Mouse (Mus musculus): Measurements from ENCODE around the gene Cmss1. TPM values are rescaled to one million over a fixed set of nuclear protein-coding genes. Genes with fewer than 3 reads are reported as not detected.
A peak's percentile ranks its signal among the peaks of the same experiment; 100 is the strongest.

Cmss1 gene
- polyA plus RNA-seq, 1 experiment: 9.0 TPM

DNA sequence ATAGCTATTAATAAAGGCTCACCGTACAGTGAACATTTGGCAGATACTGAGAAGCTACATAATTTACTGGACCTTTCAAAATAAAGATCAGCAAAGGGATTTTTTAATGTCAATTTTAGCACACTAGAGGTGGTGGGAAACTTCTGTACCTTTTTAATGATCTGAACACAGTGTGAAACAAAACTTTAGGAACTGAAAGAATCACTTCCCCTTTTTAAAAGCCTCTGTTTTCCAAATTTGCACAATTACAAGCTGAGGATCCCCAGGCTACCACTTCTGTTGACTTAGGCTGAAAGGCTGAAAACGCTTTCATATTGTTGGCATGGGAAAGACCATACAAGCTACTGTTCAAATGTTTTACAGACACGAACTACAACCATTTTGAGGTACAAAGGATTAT, 56.6 kb downstream of the Cmss1 start:
- 0 out of 2 replicates have a peak, but pooled peaks have one; percentile 28 for TF ChIP-seq POLR2A (IDR thresholded peaks at IDR 0.05; ENCODE audit: low read depth, low read length)
- no peak for TF ChIP-seq CTCF (IDR thresholded peaks at IDR 0.05; ENCODE audit: borderline replicate concordance, insufficient read depth, low read length)
- Histone ChIP-seq H3K4me1 (ENCODE audit: control insufficient read depth, insufficient read depth, low read length) (peaks cover 24% of the 10 kb centered on the region), H3K27ac (ENCODE audit: insufficient read depth, low read length) (peak overlapping the region; percentile 84; the same call in 1 of the 2 replicates), H3K4me3 (ENCODE audit: insufficient read depth, low read length) (peak overlapping the region; percentile 95)

DNA sequence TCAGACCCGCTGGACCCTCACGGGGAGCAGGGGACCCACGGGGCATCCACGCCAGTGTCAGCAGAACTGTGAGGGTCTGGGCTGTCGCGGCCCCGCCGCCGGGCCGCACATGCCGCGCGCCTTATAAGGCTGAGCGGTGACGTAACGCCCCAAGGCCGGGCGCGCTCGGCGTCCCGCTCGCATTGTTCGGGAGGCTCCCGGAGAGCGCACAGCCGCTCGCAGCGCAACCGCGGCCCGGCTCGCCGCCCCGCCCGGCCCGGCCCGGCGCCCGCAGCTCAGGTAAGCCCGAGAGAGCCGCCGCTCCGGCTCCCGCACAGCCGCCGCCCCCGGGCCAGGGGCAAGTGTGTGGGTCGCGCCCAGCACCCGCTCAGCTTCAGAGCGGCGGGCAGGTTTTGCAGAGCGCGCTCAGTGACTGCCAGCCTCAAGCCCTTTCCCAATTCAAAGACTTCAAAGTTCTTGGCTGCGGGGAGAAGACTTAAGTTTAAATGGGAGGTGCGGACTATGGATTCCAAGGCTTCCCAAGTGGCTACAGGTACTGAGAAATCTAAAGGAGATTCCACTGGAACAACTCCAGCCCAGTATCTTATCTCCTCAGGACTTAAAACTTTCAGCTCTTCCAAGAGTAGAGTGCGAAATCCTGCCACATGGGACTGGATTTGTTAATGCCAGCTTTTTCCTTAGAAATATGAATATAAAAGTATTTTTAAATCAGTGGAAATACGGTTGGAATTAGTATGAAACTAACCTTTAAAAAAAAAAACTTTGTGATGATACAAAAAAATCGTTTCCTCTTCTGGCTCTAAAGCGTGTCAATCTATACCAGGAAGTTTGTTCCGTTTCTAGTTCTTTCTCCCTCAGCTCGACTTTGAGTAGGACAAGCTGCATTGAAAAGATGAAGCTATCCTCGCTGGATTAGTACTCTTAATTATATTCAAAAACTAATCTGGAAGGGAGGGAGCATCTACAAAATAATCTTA, 57.3 kb downstream of the Cmss1 start:
- Histone ChIP-seq H3K4me3 (ENCODE audit: insufficient read depth, low read length) (peak overlapping the region; percentile 99), H3K27ac (ENCODE audit: insufficient read depth, low read length) (peak overlapping the region; percentile 93), H3K4me1 (ENCODE audit: control insufficient read depth, insufficient read depth, low read length) (peaks cover 19% of the 10 kb centered on the region)
- TF ChIP-seq POLR2A (IDR thresholded peaks at IDR 0.05; ENCODE audit: low read depth, low read length): peak; percentile 82
- no peak for TF ChIP-seq CTCF (IDR thresholded peaks at IDR 0.05; ENCODE audit: borderline replicate concordance, insufficient read depth, low read length)

DNA sequence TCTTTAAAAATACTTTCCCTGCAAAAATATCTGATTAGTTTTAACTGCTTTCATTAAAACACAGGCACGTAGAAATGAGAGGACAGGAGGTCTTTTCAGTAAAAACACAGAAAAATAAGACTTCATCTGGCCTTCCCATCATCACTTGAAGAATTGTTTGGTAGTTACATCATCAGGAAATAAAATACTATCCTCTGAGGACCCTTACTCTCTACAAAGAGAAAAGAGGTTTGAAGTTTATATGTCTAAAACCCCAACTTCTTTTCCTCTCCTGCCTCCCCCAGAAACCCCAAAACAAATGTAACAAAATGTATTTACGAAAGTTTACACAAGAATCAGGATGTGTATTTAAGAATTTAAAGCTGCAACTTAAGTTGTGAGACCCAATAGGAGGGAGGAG, 58.1 kb downstream of the Cmss1 start:
- TF ChIP-seq POLR2A (IDR thresholded peaks at IDR 0.05; ENCODE audit: low read depth, low read length) (no peak), CTCF (IDR thresholded peaks at IDR 0.05; ENCODE audit: borderline replicate concordance, insufficient read depth, low read length) (no peak)
- H3K4me1 ChIP-seq (ENCODE audit: control insufficient read depth, insufficient read depth, low read length): peaks cover 13% of the 10 kb centered on the region
- H3K27ac ChIP-seq (ENCODE audit: insufficient read depth, low read length): peak overlapping the region; percentile 67
- peak overlapping the region; percentile 42 for H3K4me3 ChIP-seq (ENCODE audit: insufficient read depth, low read length)

DNA sequence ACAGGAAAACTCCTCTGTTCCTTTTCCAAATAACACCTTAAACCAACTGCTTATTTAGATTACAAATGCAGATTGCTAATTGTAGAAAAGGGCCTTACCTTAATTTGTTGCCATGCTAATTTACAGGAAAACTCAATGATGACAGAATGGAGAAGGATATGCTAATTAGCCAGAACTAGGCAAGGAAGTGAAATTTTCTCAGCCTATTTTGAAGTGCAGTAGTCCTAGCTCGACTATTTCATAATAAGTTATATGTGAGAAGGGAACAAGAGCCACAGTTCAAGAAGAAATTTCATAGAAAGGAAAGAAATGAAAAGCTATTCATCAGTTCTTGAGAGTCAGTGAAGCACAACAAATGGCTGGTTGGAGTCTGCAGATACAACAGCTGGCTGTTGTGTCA, 60.3 kb downstream of the Cmss1 start:
- Histone ChIP-seq H3K4me1 (ENCODE audit: control insufficient read depth, insufficient read depth, low read length) (peaks cover 4% of the 10 kb centered on the region; the same call in 1 of the 2 replicates), H3K4me3 (ENCODE audit: insufficient read depth, low read length) (no peak overlapping the region), H3K27ac (ENCODE audit: insufficient read depth, low read length) (no peak overlapping the region)
- TF ChIP-seq POLR2A (IDR thresholded peaks at IDR 0.05; ENCODE audit: low read depth, low read length): no peak
- no peak for TF ChIP-seq CTCF (IDR thresholded peaks at IDR 0.05; ENCODE audit: borderline replicate concordance, insufficient read depth, low read length)

DNA sequence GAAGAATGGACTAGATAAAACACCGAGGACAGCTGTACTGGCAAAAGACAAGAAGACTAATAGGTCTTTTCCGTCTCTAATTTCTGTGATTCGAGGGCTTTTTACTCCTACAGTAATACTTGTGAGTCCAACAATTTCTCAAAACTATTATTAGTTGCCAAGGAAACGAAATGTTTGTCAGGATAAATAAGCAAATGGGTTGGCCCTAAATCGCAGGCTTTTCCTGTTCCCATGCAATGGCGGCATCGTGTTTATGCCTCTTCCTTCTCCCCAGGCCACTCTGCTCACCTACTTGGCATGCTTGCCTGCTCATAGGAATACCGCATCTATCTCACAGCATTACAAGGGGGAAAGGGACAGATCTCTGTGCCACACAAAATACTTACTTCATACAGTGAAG, 62.2 kb downstream of the Cmss1 start:
- no peak overlapping the region for H3K27ac ChIP-seq (ENCODE audit: insufficient read depth, low read length)
- TF ChIP-seq CTCF (IDR thresholded peaks at IDR 0.05; ENCODE audit: borderline replicate concordance, insufficient read depth, low read length) (no peak), POLR2A (IDR thresholded peaks at IDR 0.05; ENCODE audit: low read depth, low read length) (no peak)

DNA sequence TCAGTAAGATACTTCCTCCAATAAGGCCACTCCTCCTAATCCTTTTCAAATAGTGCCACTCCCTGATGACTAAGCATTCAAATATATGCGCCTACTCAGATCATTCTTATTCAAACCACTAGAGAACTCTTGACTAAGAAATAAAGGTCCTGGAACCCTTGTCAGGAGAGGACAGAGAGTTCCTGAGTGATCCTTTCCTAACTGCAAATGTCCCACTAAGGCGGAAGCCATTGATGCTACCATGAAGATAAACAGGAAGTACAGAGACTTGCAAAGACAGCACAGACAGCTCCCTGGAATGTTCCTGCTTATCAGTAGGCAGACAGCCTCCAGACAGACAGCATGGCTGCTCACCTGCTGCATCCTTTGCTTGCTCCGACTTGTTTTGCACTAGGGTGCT, 63.4 kb downstream of the Cmss1 start:
- TF ChIP-seq POLR2A (IDR thresholded peaks at IDR 0.05; ENCODE audit: low read depth, low read length) (no peak), CTCF (IDR thresholded peaks at IDR 0.05; ENCODE audit: borderline replicate concordance, insufficient read depth, low read length) (no peak)
- peaks cover 4% of the 10 kb centered on the region; the same call in 1 of the 2 replicates for H3K4me1 ChIP-seq (ENCODE audit: control insufficient read depth, insufficient read depth, low read length)
- no peak overlapping the region for H3K4me3 ChIP-seq (ENCODE audit: insufficient read depth, low read length)
- H3K27ac ChIP-seq (ENCODE audit: insufficient read depth, low read length): no peak overlapping the region

More for the DNA sequence above, 62.2 kb downstream of the Cmss1 start:
- Histone ChIP-seq H3K4me1 (ENCODE audit: control insufficient read depth, insufficient read depth, low read length) (peaks cover 4% of the 10 kb centered on the region; the same call in 1 of the 2 replicates), H3K4me3 (ENCODE audit: insufficient read depth, low read length) (no peak overlapping the region)

DNA sequence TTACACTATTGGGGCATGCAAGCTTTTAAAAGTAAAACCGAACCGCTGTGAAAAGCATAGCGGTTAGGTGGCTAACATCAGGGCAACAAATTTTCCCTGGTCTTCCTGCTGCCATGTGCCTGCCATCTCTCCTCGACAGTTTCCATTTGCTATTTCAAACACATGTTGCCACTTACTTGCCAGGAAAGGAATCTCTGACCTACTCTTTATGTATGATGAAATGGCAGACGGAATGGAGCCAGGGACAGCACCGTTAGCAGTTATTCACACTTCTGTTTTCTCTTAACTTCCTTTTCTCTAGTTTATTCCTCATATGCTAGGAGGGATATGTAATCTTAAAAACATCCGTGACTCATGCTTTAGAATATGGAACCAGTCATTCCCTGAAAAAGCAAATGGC, 70.2 kb downstream of the Cmss1 start:
- peaks cover 5% of the 10 kb centered on the region for H3K4me1 ChIP-seq (ENCODE audit: control insufficient read depth, insufficient read depth, low read length)
- H3K4me3 ChIP-seq (ENCODE audit: insufficient read depth, low read length): no peak overlapping the region
- TF ChIP-seq CTCF (IDR thresholded peaks at IDR 0.05; ENCODE audit: borderline replicate concordance, insufficient read depth, low read length) (no peak), POLR2A (IDR thresholded peaks at IDR 0.05; ENCODE audit: low read depth, low read length) (no peak)
- H3K27ac ChIP-seq (ENCODE audit: insufficient read depth, low read length): peak overlapping the region; percentile 98

DNA sequence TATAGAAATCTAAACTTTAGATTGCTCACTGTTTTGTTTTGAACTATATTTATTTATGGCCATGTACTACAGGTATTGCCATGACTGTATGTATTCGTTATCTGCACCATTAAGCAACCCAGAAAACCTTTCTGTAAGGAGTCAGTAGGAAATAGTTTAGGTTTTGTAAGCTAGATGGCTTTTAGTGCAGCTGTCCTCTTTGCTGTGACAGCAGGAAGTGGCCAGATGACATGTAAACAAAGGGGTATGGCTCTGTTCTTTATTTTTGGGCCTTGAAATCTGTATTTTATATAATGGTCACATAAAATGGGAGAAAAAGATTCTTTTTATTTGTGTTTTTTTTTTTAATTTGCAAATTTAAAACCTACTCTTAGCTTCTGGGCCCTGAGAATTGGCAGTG, 71.9 kb downstream of the Cmss1 start:
- Histone ChIP-seq H3K27ac (ENCODE audit: insufficient read depth, low read length) (no peak overlapping the region), H3K4me1 (ENCODE audit: control insufficient read depth, insufficient read depth, low read length) (peaks cover 12% of the 10 kb centered on the region), H3K4me3 (ENCODE audit: insufficient read depth, low read length) (no peak overlapping the region)
- TF ChIP-seq POLR2A (IDR thresholded peaks at IDR 0.05; ENCODE audit: low read depth, low read length) (no peak), CTCF (IDR thresholded peaks at IDR 0.05; ENCODE audit: borderline replicate concordance, insufficient read depth, low read length) (no peak)

DNA sequence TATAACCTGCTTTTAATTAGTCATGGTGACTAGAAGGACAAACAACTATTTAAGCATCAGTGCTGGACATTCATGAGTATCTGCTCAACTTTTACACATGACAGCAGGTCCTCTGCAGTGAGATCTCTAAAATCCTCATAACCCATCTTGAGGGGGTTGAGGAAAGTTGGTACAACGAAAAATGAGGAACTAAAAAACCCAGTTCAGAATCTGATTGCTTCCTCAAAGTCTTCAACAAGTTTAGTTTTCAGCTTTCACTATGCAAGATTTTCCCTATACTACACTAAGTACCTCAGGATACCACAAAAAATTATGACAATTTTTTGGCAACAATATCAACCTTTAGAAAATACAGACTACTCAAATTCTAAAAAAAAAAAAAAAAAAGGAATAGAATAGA, 72.3 kb downstream of the Cmss1 start:
- Histone ChIP-seq H3K4me1 (ENCODE audit: control insufficient read depth, insufficient read depth, low read length) (peaks cover 12% of the 10 kb centered on the region), H3K27ac (ENCODE audit: insufficient read depth, low read length) (no peak overlapping the region), H3K4me3 (ENCODE audit: insufficient read depth, low read length) (no peak overlapping the region)
- TF ChIP-seq CTCF (IDR thresholded peaks at IDR 0.05; ENCODE audit: borderline replicate concordance, insufficient read depth, low read length) (no peak), POLR2A (IDR thresholded peaks at IDR 0.05; ENCODE audit: low read depth, low read length) (no peak)

DNA sequence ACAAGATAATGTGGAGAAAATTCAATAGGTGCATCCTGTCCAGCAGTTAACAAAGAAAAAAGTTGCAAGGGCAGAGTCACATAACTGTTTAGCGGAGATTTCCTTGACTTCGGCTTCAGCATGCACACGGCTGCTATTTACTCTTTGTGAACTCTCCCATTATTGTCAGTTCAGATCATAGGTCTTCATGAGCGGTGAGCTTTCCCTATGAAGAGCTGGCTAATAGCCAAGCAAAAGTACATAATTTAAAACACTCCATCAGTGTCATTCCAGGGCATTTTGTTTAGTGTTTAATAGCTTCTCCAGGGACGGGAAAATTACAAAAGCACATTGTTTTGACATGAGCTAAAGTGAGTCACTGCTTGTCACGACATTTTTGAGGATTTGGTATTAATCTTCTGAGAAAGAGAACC, 74.6 kb downstream of the Cmss1 start:
- TF ChIP-seq POLR2A (IDR thresholded peaks at IDR 0.05; ENCODE audit: low read depth, low read length) (no peak), CTCF (IDR thresholded peaks at IDR 0.05; ENCODE audit: borderline replicate concordance, insufficient read depth, low read length) (no peak)
- peak overlapping the region; percentile 91 for H3K27ac ChIP-seq (ENCODE audit: insufficient read depth, low read length)
- peaks cover 27% of the 10 kb centered on the region for H3K4me1 ChIP-seq (ENCODE audit: control insufficient read depth, insufficient read depth, low read length)
- H3K4me3 ChIP-seq (ENCODE audit: insufficient read depth, low read length): no peak overlapping the region

All from embryonic fibroblast, embryonic 13.5 days (primary cell).